Mouse (Mus musculus) forebrain, embryonic 13.5 days (tissue): Measurements from ENCODE around the gene Mphosph9. TPM values are rescaled to one million over a fixed set of nuclear protein-coding genes. Genes with fewer than 3 reads are reported as not detected.
"Not testable (repeated sequence)": the region's sequence is repeated elsewhere in the genome, so short reads cannot be mapped to it uniquely, and the experiment has no call there.

Source experiments
- ATAC-seq: fragments of 200-750 bp; cut with Nextera tagmentation; 2 replicates; pipeline ENCODE4 v1.8.0; 2017
- H3K27ac ChIP-seq: fragments of 300-500 bp; sonication (generic); 2 replicates; pipeline ENCODE4 v1.5.1; 2015; ENCODE audit warnings: inconsistent platforms, mild to moderate bottlenecking, moderate library complexity
- H3K27me3 ChIP-seq: fragments of 300-500 bp; sonication (generic); 2 replicates; pipeline ENCODE4 v1.6.1; 2015; ENCODE audit warnings: mild to moderate bottlenecking, inconsistent platforms
- H3K36me3 ChIP-seq: fragments of 300-500 bp; sonication (generic); 2 replicates; pipeline ENCODE4 v1.6.1; 2015; ENCODE audit warnings: mild to moderate bottlenecking, inconsistent platforms; ENCODE audit not compliant: poor library complexity, severe bottlenecking
- H3K4me1 ChIP-seq: fragments of 300-500 bp; sonication (generic); 2 replicates; pipeline ENCODE4 v1.6.1; 2015; ENCODE audit warnings: inconsistent platforms
- H3K4me2 ChIP-seq: fragments of 300-500 bp; sonication (generic); 2 replicates; pipeline ENCODE4 v1.6.1; 2015; ENCODE audit warnings: inconsistent platforms, mild to moderate bottlenecking, moderate library complexity
- H3K4me3 ChIP-seq: fragments of 300-500 bp; sonication (generic); 2 replicates; pipeline ENCODE4 v1.5.1; 2015; ENCODE audit warnings: mild to moderate bottlenecking, inconsistent platforms
- H3K9ac ChIP-seq: fragments of 300-500 bp; sonication (generic); 2 replicates; pipeline ENCODE4 v1.6.1; 2015; ENCODE audit warnings: mild to moderate bottlenecking, inconsistent platforms
- H3K9me3 ChIP-seq: fragments of 300-500 bp; sonication (generic); replicated peaks from 2 replicates; pipeline ENCODE4 v1.6.1; 2016; ENCODE audit warnings: inconsistent platforms
- WGBS: fragments of 180-500 bp; shearing (Covaris S2); methylation state at CpG from one replicate; pipeline ENCODE4 v1.1.7; 2015; 5-methylcytosine and 5-hydroxymethylcytosine counted together
- polyA plus RNA-seq: library from polyadenylated mRNA; unstranded; fragments of >200 nt; fragmentation: Nextera tagmentation; extraction: Ambion mirVana; gene quantifications from 2 replicates; pipeline ENCODE4 v1.2.1, GENCODE M21; 2015

Gene Mphosph9
- polyA plus RNA-seq, 1 experiment from 2014 or later = 20.3 TPM

GRCm38 (mm10) chr5:124337909-124338308, 10.1 kb upstream of the Mphosph9 start:
- Histone ChIP-seq H3K27ac (peak overlapping the region; percentile 83), H3K4me3 (no peak overlapping the region), H3K27me3 (no peaks in the 10 kb centered on the region), H3K9me3 (no peaks in the 10 kb centered on the region), H3K4me1 (peaks cover 63% of the 10 kb centered on the region), H3K4me2 (no peak overlapping the region), H3K36me3 (peaks cover 6% of the 10 kb centered on the region), H3K9ac (no peak overlapping the region)
- peak; percentile 42 for ATAC-seq
- WGBS = 59% methylated on average over 9 of the region's 9 CpGs

GRCm38 (mm10) chr5:124337103-124337502, 9.3 kb upstream of the Mphosph9 start:
- Histone ChIP-seq H3K9ac (no peak overlapping the region), H3K27ac (peak overlapping the region; percentile 83)

GRCm38 (mm10) chr5:124334392-124334791, 6.6 kb upstream of the Mphosph9 start:
- no peak overlapping the region for H3K4me2 ChIP-seq
- no peaks in the 10 kb centered on the region for H3K27me3 ChIP-seq
- H3K4me3 ChIP-seq = no peak overlapping the region
- ATAC-seq = peak; percentile 90
- peaks cover 54% of the 10 kb centered on the region for H3K4me1 ChIP-seq
- H3K27ac ChIP-seq = peak overlapping the region; percentile 92
- no peaks in the 10 kb centered on the region for H3K9me3 ChIP-seq
- H3K9ac ChIP-seq = peak overlapping the region; percentile 3; the same call in 1 of the 2 replicates
- peaks cover 5% of the 10 kb centered on the region; the same call in 1 of the 2 replicates for H3K36me3 ChIP-seq
- 31% methylated on average over 6 of the region's 6 CpGs for WGBS

More at GRCm38 (mm10) chr5:124337103-124337502, 9.3 kb upstream of the Mphosph9 start:
- 86% methylated on average over 9 of the region's 9 CpGs for WGBS
- no peak for ATAC-seq
- Histone ChIP-seq H3K4me2 (no peak overlapping the region), H3K4me1 (peaks cover 63% of the 10 kb centered on the region), H3K4me3 (no peak overlapping the region), H3K36me3 (peaks cover 6% of the 10 kb centered on the region; the same call in 1 of the 2 replicates), H3K27me3 (no peaks in the 10 kb centered on the region), H3K9me3 (no peaks in the 10 kb centered on the region)

GRCm38 (mm10) chr5:124330086-124330485, 2.3 kb upstream of the Mphosph9 start:
- peaks cover 40% of the 10 kb centered on the region for H3K4me1 ChIP-seq

GRCm38 (mm10) chr5:124326829-124327228, 943 bp downstream of the Mphosph9 start:
- H3K9me3 ChIP-seq = no peaks in the 10 kb centered on the region
- peak overlapping the region; percentile 86 for H3K9ac ChIP-seq
- peak overlapping the region; percentile 61 for H3K4me3 ChIP-seq
- no peaks in the 10 kb centered on the region for H3K27me3 ChIP-seq
- peak overlapping the region; percentile 90 for H3K4me2 ChIP-seq
- 2% methylated on average over 8 of the region's 8 CpGs for WGBS
- ATAC-seq = no peak
- H3K4me1 ChIP-seq = peaks cover 22% of the 10 kb centered on the region
- peak overlapping the region; percentile 97 for H3K27ac ChIP-seq
- peaks cover 26% of the 10 kb centered on the region for H3K36me3 ChIP-seq

More at GRCm38 (mm10) chr5:124330086-124330485, 2.3 kb upstream of the Mphosph9 start:
- no peak overlapping the region for H3K27ac ChIP-seq
- H3K4me2 ChIP-seq = no peak overlapping the region
- no peaks in the 10 kb centered on the region for H3K9me3 ChIP-seq
- H3K36me3 ChIP-seq = no peaks in the 10 kb centered on the region
- H3K4me3 ChIP-seq = no peak overlapping the region
- no peak for ATAC-seq
- H3K27me3 ChIP-seq = no peaks in the 10 kb centered on the region
- H3K9ac ChIP-seq = no peak overlapping the region
- 90% methylated on average over 6 of the region's 6 CpGs for WGBS

- WGBS = 91% methylated on average over 7 of the region's 7 CpGs
- no peaks in the 10 kb centered on the region for H3K4me1 ChIP-seq
- H3K36me3 ChIP-seq = peaks cover 83% of the 10 kb centered on the region
These were observed 10.1 kb downstream of the Mphosph9 start for GRCm38 (mm10) chr5:124317648-124318047.

GRCm38 (mm10) chr5:124315941-124316340, 11.8 kb downstream of the Mphosph9 start:
- H3K4me2 ChIP-seq = no peak overlapping the region

More at GRCm38 (mm10) chr5:124317648-124318047, 10.1 kb downstream of the Mphosph9 start:
- Histone ChIP-seq H3K4me2 (no peak overlapping the region), H3K27me3 (no peaks in the 10 kb centered on the region), H3K27ac (no peak overlapping the region), H3K9ac (no peak overlapping the region), H3K9me3 (no peaks in the 10 kb centered on the region), H3K4me3 (no peak overlapping the region)
- no peak for ATAC-seq

GRCm38 (mm10) chr5:124315498-124315897, 12.3 kb downstream of the Mphosph9 start:
- Histone ChIP-seq H3K9me3 (peaks cover 4% of the 10 kb centered on the region), H3K4me3 (no peak overlapping the region), H3K4me1 (no peaks in the 10 kb centered on the region), H3K27me3 (no peaks in the 10 kb centered on the region), H3K27ac (no peak overlapping the region), H3K36me3 (peaks cover 84% of the 10 kb centered on the region), H3K4me2 (no peak overlapping the region), H3K9ac (no peak overlapping the region)
- no peak for ATAC-seq
- 90% methylated on average over 9 of the region's 9 CpGs for WGBS

More at GRCm38 (mm10) chr5:124315941-124316340, 11.8 kb downstream of the Mphosph9 start:
- H3K4me3 ChIP-seq = no peak overlapping the region
- peaks cover 4% of the 10 kb centered on the region for H3K9me3 ChIP-seq
- peaks cover 84% of the 10 kb centered on the region for H3K36me3 ChIP-seq
- WGBS = 88% methylated on average over 11 of the region's 11 CpGs
- no peak overlapping the region for H3K9ac ChIP-seq
- no peaks in the 10 kb centered on the region for H3K27me3 ChIP-seq
- H3K4me1 ChIP-seq = no peaks in the 10 kb centered on the region
- H3K27ac ChIP-seq = no peak overlapping the region
- ATAC-seq = no peak

- WGBS = 96% methylated on average over 11 of the region's 11 CpGs
- no peak overlapping the region for H3K27ac ChIP-seq
- peaks cover 4% of the 10 kb centered on the region for H3K9me3 ChIP-seq
- H3K4me1 ChIP-seq = peaks cover 3% of the 10 kb centered on the region
- H3K4me3 ChIP-seq = no peak overlapping the region
- no peak overlapping the region for H3K4me2 ChIP-seq
- peaks cover 91% of the 10 kb centered on the region for H3K36me3 ChIP-seq
- ATAC-seq = no peak
- H3K27me3 ChIP-seq = no peaks in the 10 kb centered on the region
- no peak overlapping the region for H3K9ac ChIP-seq
These were observed 17.7 kb downstream of the Mphosph9 start for GRCm38 (mm10) chr5:124310091-124310490.

- Histone ChIP-seq H3K4me2 (no peak overlapping the region), H3K4me3 (no peak overlapping the region), H3K9me3 (peaks cover 4% of the 10 kb centered on the region), H3K4me1 (peaks cover 3% of the 10 kb centered on the region), H3K27ac (no peak overlapping the region), H3K27me3 (no peaks in the 10 kb centered on the region), H3K9ac (no peak overlapping the region), H3K36me3 (peaks cover 85% of the 10 kb centered on the region)
- no peak for ATAC-seq
- 54% methylated on average over 10 of the region's 10 CpGs for WGBS
These were observed 18.6 kb downstream of the Mphosph9 start for GRCm38 (mm10) chr5:124309155-124309554.

GRCm38 (mm10) chr5:124302853-124303252, 24.9 kb downstream of the Mphosph9 start:
- H3K9me3 ChIP-seq, ATAC-seq, H3K4me1 ChIP-seq, H3K27me3 ChIP-seq, H3K4me3 ChIP-seq, H3K4me2 ChIP-seq, H3K9ac ChIP-seq, H3K27ac ChIP-seq: not testable (repeated sequence)
- peaks cover 69% of the 10 kb centered on the region for H3K36me3 ChIP-seq
- WGBS = 92% methylated on average over 6 of the region's 6 CpGs

- H3K9ac ChIP-seq = no peak overlapping the region
- H3K4me1 ChIP-seq = no peaks in the 10 kb centered on the region
- peaks cover 69% of the 10 kb centered on the region for H3K36me3 ChIP-seq
- H3K9me3 ChIP-seq = no peaks in the 10 kb centered on the region
- H3K4me3 ChIP-seq = no peak overlapping the region
- H3K27ac ChIP-seq = no peak overlapping the region
- H3K4me2 ChIP-seq = no peak overlapping the region
- 85% methylated on average over 4 of the region's 4 CpGs for WGBS
- ATAC-seq = no peak
- H3K27me3 ChIP-seq = no peaks in the 10 kb centered on the region
These were observed 27.6 kb downstream of the Mphosph9 start for GRCm38 (mm10) chr5:124300132-124300531.

GRCm38 (mm10) chr5:124299307-124299706, 28.5 kb downstream of the Mphosph9 start:
- WGBS = 51% methylated on average over 4 of the region's 4 CpGs

More at GRCm38 (mm10) chr5:124299307-124299706, 28.5 kb downstream of the Mphosph9 start:
- H3K4me3 ChIP-seq, ATAC-seq, H3K9me3 ChIP-seq, H3K9ac ChIP-seq, H3K27ac ChIP-seq, H3K4me2 ChIP-seq, H3K4me1 ChIP-seq, H3K27me3 ChIP-seq: not testable (repeated sequence)
- H3K36me3 ChIP-seq = peaks cover 72% of the 10 kb centered on the region
